Mouse (Mus musculus) olfactory bulb, adult 2 months (tissue): ENCODE results near the gene Krt79. TPM values are rescaled to one million over a fixed set of nuclear protein-coding genes. Genes with fewer than 3 reads are reported as not detected.

ENCODE experiments used
- H3K27ac ChIP-seq: fragments of 200-500 bp; 2 replicates; pipeline ENCODE4 v1.5.1; 2012; ENCODE audit warnings: low read depth, low read length; ENCODE audit not compliant: insufficient read depth
- H3K4me1 ChIP-seq: fragments of 200-500 bp; 2 replicates; pipeline ENCODE4 v1.6.1; 2012; ENCODE audit warnings: low read length; ENCODE audit not compliant: control insufficient read depth, insufficient read depth
- H3K4me3 ChIP-seq: fragments of 200-500 bp; 2 replicates; pipeline ENCODE4 v1.5.1; 2012; ENCODE audit warnings: mild to moderate bottlenecking, low read depth, low read length, moderate library complexity; ENCODE audit not compliant: insufficient read depth
- CTCF ChIP-seq: fragments of 200-500 bp; IDR thresholded peaks from 2 replicates; pipeline ENCODE4 v1.5.1; 2012; ENCODE audit warnings: low read depth, mild to moderate bottlenecking, low read length, moderate library complexity; ENCODE audit not compliant: insufficient read depth
- POLR2A ChIP-seq: fragments of 200-500 bp; IDR thresholded peaks from 2 replicates; pipeline ENCODE4 v1.6.1; 2012; ENCODE audit warnings: mild to moderate bottlenecking, low read depth, low read length, moderate library complexity; ENCODE audit not compliant: insufficient read depth
- WGBS: fragments of 180-500 bp; shearing (Covaris S2); methylation state at CpG from one replicate; pipeline ENCODE4 v1.1.7; 2018; 5-methylcytosine and 5-hydroxymethylcytosine counted together
- polyA plus RNA-seq: library from polyadenylated mRNA; stranded (reverse); fragments of >200 nt; gene quantifications from 2 replicates; pipeline ENCODE4 v1.2.4, GENCODE M21; 2012; ENCODE audit warnings: low replicate concordance; ENCODE audit not compliant: missing spikeins, insufficient read depth, insufficient read length

Gene Krt79
- polyA plus RNA-seq, 1 experiment = not detected

DNA sequence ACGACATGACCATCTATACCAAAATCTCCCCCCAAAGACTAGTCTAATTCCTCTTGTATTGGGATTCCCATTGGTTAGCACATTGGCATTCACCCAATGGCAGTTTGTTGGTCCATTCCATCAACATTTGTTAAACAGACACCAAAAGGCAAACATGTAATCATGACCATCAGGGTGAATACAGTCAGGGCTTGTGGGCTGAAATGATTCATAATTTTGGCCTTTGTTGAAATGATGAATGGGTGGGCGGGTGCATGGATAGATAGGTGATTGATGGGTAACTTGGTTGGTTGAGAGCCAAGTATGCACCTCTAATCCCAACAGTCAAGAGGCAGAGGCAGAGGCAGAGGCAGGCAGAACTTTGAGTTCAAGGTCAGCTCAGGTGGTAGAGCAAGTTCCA lies 24.1 kb downstream of the Krt79 start:
- TF ChIP-seq CTCF = no peak
- no peak for TF ChIP-seq POLR2A
- Histone ChIP-seq H3K27ac (no peak overlapping the region), H3K4me3 (no peak overlapping the region), H3K4me1 (no peaks in the 10 kb centered on the region)
- WGBS = 57% methylated on average over 2 of the region's 2 CpGs

GRCm38 (mm10) chr15:101904849-101905248 lies 35.3 kb downstream of the Krt79 start:
- TF ChIP-seq POLR2A (no peak), CTCF (no peak)
- no peak overlapping the region for H3K4me3 ChIP-seq
- 83% methylated on average over 5 of the region's 5 CpGs for WGBS
- no peaks in the 10 kb centered on the region for H3K4me1 ChIP-seq
- no peak overlapping the region for H3K27ac ChIP-seq

DNA sequence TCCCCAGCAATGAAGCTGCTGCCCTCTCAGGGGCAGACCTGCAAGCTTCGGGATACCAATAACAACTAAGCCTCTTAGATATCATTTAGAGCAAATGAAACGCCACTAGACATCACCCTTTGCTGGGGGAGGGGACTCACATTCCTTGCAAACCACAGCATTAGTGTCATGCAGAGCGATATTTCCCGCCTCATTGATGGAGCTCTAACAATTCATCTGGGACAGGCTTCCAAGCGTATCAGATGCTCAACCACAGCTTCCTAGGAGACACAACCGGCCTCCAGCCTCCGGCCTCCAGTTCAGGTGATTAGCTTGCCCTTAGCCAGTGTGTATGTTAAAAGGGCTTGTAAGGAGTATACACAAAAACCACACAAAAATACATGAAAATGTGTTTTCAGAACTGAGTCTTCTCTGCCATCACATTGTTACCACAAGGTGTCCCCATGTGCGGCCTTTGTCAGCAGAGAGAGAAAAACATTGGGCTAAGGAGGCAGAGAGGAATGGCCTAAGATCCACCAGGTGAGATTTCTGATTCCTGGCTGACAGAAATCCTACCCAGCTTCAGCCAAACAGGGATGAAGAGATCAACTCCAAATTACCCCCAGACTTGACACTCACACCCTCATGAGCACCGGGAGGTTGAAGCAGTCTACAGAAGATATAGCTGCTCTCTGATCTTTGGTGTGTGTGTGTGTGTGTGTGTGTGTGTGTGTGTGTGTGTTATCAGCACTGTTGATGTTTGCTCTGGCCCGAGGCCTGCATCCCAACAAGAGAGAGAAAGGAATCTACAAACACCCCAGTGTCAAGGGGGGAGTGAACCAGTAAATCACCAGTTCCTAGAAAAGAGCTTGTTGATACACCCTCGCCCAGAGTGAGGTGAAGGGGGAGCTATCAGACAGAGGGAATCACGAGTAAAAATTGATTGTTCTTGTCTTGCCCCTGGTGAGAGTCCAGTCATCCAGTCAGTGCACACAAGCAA lies 37.7 kb downstream of the Krt79 start:
- TF ChIP-seq CTCF (no peak), POLR2A (no peak)
- 82% methylated on average over 12 of the region's 12 CpGs for WGBS
- Histone ChIP-seq H3K27ac (no peak overlapping the region), H3K4me3 (no peak overlapping the region), H3K4me1 (no peaks in the 10 kb centered on the region)

- no peaks in the 10 kb centered on the region for H3K4me1 ChIP-seq
- no peak overlapping the region for H3K4me3 ChIP-seq
- TF ChIP-seq CTCF = no peak
- no peak for TF ChIP-seq POLR2A
- no peak overlapping the region for H3K27ac ChIP-seq
- WGBS = 95% methylated on average over 4 of the region's 4 CpGs
These were observed 44.9 kb downstream of the Krt79 start for GRCm38 (mm10) chr15:101895216-101895615.

GRCm38 (mm10) chr15:101892820-101893219 lies 47.3 kb downstream of the Krt79 start, which contains the start of gene Krt76:
Gene Krt76 (minus strand): TSS chr15:101892920.
- H3K4me3 ChIP-seq = no peak within 1 kb of the TSS
- no peaks in the 10 kb centered on the region for H3K4me1 ChIP-seq
- H3K27ac ChIP-seq = no peak within 1 kb of the TSS
- 63% methylated on average over 4 of the region's 4 CpGs for WGBS
- TF ChIP-seq CTCF (no peak), POLR2A (no peak)

DNA sequence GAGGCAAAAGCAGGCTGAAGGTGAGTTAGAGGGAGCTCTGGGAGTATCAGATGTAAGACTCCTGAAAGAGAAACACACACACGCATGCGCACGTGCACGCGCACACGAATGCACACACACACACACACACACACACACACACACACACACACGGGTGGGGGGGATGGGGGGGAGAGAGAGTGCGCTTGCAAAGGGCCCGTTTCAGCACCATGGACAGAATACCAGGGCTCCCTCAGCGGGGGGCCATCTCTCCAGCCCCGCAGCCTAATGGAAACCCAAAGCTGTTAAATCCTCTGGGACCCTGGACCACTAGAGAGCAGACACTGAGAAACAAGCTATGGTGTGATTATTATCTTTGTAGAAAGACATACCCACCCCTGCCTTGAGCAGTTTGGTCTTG lies 60.3 kb downstream of the Krt79 start:
- WGBS = 23% methylated on average over 11 of the region's 11 CpGs

More for the DNA sequence above, 60.3 kb downstream of the Krt79 start:
- Histone ChIP-seq H3K27ac (no peak overlapping the region), H3K4me1 (no peaks in the 10 kb centered on the region), H3K4me3 (no peak overlapping the region)
- TF ChIP-seq POLR2A = no peak
- no peak for TF ChIP-seq CTCF

Other genes starting within 250 kb of the Krt79 start
- gene Krt6a, start 246.0 kb downstream of the Krt79 start, polyA plus RNA-seq = not detected in 2 replicates
- gene Krt5, start 227.4 kb downstream of the Krt79 start, polyA plus RNA-seq = not detected in 2 replicates
- gene Krt71, start 197.2 kb downstream of the Krt79 start, polyA plus RNA-seq = not detected in 2 replicates
- gene Krt72, start 153.9 kb downstream of the Krt79 start, polyA plus RNA-seq = not detected in 2 replicates
- gene Krt73, start 138.0 kb downstream of the Krt79 start, polyA plus RNA-seq = not detected in 2 replicates
- not detected in 2 replicates for gene Krt2, start 122.2 kb downstream of the Krt79 start, polyA plus RNA-seq
- not detected in 2 replicates for gene Krt1, start 89.5 kb downstream of the Krt79 start, polyA plus RNA-seq
- gene Krt77, start 70.6 kb downstream of the Krt79 start, polyA plus RNA-seq = not detected in 2 replicates
- gene Krt76, start 47.4 kb downstream of the Krt79 start, polyA plus RNA-seq = not detected in 2 replicates
- not detected in 2 replicates for gene Krt4, start 15.6 kb downstream of the Krt79 start, polyA plus RNA-seq
- not detected in 2 replicates for gene Krt78, start 14.0 kb upstream of the Krt79 start, polyA plus RNA-seq
- gene Krt8, start 64.2 kb upstream of the Krt79 start, polyA plus RNA-seq = not detected in 2 replicates
- gene Krt18, start 87.9 kb upstream of the Krt79 start, polyA plus RNA-seq = not detected in 2 replicates
- gene Eif4b, start 133.4 kb upstream of the Krt79 start, polyA plus RNA-seq = 618 TPM in 1 of 2 replicates, not detected in the other
- gene Tns2, start 160.1 kb upstream of the Krt79 start, polyA plus RNA-seq = not detected in 2 replicates
- not detected in 2 replicates for gene Spryd3, start 195.9 kb upstream of the Krt79 start, polyA plus RNA-seq
- not detected in 2 replicates for gene Igfbp6, start 204.0 kb upstream of the Krt79 start, polyA plus RNA-seq
- gene Soat2, start 210.2 kb upstream of the Krt79 start, polyA plus RNA-seq = not detected in 2 replicates